Mouse (Mus musculus) E14TG2a.4 (cell line): Measurements from ENCODE around the gene Trpc1.

Source experiments
- CTCF ChIP-seq: conservative IDR thresholded peaks from 2 replicates; pipeline ENCODE4 v1.5.1; 2014; ENCODE audit warnings: low read length
- NANOG ChIP-seq: IDR thresholded peaks from 2 replicates; pipeline ENCODE4 v1.6.1; 2014; ENCODE audit warnings: borderline replicate concordance, low read length, mixed read lengths

DNA sequence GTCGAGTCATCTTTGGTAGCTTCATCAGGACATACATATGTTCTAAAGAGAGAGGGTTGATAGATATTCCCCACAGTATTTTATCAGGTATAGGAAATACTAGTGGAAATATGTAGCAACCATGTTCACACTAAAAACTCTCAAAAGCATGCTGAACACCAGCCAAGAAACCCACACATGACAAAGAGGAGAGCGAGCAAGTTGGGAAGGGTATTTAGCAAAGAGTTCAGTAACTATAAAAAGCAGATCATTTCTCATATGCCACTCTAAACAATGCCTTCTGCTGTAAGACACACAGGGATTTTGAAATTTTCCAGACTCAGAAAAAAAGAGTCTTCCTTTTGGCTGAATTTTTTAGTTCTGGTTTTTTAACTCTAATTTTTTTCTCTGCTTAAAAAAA, 21.5 kb upstream of the Trpc1 start:
- TF ChIP-seq CTCF (no peak), NANOG (no peak)
